Mouse (Mus musculus) c-Kit-negative CD71-positive TER-119-positive erythroid progenitor cells, embryonic 14.5 days (primary cell): ENCODE data around the gene Spata31d1d.
"Not testable (repeated sequence)": the region's sequence is repeated elsewhere in the genome, so short reads cannot be mapped to it uniquely, and the experiment has no call there.

ENCODE experiments used
- DNase-seq: peaks from one replicate; pipeline ENCODE4 v3.0.0-alpha.2; 2013; ENCODE audit warnings: low read depth, low spot score

Spata31d1d gene

DNA sequence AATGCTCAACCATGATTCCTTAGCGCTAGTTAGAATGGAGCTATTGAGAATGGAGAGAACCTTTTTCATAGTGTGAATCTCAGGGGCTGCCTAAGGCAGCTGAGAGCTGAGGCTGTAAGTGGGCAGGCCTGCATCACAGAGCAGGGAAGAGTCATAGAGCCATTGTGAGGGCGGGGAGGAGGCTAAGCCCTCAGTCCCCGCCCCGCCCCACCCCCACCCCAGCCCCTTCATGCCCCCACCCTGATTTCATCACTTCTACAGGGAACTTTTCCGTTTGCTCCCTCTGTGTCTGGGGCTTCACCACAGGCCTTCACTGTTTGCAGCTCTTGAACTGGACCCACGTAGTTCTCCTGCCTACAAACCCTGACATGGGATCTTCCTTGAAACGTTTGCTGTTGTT is at the start of gene Spata31d1d:
Spata31d1d (minus strand) TSS at position 101 of the 400 bp plus-strand sequence.
- no peak for DNase-seq

DNA sequence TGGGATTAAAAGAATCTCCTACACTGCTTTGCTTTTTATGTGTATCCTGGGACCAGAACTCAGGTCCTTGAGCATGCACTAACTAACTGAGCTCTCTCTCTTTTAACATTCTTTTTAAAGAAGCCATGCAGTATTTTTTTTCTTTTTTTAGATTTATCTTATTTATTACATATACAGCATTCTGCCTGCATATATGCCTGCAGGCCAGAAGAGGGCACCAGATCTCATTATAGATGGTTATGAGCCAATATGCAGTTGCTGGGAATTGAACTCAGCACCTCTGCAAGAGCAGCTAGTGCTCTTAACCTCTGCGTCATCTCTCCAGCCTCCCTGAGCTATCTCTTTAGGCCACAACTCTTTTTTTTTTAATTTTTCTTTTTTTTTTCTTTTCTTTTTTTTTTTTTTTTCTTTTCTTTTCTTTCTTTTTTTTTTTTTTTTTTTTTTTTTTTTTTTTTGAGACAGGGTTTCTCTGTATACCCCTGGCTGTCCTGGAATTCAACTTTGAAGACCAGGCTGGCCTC is 48.3 kb upstream of the Spata31d1d start:
- not testable (repeated sequence) for DNase-seq

DNA sequence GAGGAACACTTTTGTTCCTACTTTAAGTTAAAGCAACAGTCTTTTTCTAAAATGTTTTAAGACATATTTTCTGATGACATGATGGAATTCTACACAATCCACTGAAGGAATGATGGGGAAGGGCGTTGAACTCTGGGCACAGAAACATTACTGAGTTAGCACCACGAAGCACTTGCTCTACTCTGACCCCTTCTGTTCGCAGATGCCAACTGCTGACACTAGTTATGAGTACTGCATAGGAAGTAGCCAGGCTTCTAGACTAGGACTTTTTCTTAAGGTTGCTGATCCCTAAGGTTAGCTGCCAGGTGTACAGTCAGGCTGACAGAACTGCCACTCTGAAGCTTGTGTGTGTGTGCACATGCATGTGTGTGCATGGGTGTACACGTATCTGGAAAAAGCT is 47.7 kb upstream of the Spata31d1d start:
- DNase-seq, result no peak

DNA sequence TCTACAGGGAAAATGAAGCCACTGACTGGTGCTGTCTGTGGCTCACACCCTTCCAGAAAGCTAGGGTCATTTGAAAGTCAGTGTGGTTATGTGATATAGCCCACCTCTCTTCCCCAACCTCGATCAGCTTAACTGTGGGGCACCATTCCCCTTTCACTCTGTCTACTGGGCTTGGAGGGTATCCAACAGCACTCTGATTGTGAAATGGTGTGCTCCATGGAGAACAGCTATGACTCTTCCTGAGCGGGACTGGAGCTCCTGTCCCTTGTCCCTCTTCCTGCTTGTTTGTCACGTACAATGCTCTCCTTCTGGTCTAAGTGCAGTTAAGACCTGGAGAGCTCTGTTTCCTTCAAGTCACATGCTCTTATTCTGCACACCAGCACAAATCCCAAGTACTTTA is 43.6 kb upstream of the Spata31d1d start:
- DNase-seq, result no peak

DNA sequence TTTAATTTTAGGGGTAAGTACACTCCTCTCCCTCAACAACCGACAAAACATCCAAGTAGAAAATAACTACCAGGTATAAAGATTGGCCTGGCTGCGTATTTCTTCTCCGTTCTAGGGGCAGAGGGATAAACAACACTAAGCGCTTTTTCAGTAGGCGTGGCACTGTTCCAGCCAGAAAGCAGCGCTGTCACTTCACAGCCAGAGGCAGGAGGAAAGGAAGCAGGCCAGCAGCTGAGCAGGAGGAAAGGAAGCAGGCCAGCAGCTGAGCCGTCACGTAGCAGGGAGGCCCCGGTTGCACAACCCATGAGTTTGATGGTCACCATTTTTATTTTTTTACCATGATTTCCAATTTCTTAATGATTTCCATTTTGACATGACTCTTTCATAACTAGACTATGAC is 39.7 kb upstream of the Spata31d1d start:
- peak; percentile 78 for DNase-seq

DNA sequence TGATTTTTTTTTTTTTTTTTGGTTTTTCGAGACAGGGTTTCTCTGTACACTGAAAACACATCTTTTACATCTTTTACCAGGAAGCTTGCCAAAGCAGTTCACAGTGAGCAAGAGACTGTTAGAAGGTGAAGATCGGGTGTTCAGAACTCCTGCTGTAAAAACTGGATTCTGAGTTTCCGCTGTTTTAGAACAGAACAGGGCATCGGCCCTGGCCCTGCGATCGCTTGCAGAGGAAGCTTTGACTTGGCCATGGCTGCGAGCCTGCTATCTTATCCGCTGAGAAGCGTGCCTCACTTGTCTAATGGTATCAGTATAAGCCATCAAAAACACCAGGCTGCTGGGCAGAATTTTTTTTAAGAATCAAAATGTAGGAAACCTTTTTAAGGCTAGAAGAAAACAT is 39.3 kb upstream of the Spata31d1d start:
- no peak for DNase-seq

DNA sequence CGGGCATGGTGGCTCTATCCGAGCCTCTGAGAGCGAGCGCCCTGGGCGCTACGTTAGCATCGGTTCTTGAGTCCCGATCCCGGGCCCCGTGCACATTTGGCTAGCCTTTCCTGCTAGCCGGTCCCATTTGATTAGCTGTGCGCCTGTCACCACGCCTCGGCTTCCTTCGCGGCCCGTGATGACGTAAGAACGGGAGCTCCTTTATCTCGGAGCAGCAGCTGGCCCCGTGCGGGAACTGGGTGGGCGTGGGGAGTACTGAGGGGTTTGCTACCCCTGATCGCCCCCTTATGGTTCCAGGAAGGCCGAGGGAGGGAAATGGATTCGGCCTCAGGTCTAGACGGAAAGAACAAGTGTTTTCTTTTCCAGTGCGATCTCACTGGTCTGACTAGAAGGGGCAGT is 38.6 kb upstream of the Spata31d1d start:
- DNase-seq, result peak; percentile 93

DNA sequence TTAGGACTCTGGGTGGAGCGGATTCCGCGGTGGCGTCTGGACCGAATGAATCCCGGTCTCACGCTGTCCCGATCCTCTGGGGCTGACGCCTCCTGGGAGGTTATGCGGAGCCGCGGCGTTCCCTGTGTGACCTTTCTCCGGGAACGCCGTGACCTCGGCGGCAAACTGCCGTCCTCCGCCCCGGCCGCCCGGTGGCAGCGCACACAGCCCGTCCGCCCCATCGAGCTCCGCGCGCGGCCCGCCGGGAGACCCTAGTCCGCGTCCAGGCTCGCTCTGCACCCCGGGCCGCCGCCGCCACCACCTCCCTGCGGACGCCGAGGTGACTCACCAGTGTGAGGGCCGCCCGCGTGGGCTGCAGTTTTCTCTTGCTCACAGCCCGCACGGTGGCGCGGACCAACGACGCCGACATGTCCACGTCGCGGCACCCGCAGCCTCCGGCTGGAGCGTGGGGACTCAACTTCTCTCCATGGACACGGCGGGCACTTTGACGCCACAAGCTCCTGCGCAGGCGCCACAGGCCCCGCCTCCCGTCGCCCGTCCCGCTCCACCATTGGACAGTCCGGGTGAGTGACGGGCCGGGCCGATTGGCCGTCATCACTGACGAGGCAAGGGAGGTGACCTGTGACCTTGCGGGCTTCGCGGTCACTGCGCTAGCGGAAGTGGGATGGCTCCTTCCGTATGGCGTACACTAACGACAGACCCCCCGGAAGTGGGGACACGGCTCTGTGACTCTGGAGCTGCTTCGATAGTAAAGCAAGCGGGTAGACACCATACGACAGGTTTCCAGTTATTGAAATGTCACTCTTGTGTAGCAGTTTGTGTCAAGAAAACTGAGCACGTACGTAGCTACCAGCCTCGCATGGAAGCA is 38.0 kb upstream of the Spata31d1d start, which contains the start of gene Isca1:
Isca1 (minus strand) TSS at position 515 of the 868 bp plus-strand sequence.
- peak; percentile 95 for DNase-seq

DNA sequence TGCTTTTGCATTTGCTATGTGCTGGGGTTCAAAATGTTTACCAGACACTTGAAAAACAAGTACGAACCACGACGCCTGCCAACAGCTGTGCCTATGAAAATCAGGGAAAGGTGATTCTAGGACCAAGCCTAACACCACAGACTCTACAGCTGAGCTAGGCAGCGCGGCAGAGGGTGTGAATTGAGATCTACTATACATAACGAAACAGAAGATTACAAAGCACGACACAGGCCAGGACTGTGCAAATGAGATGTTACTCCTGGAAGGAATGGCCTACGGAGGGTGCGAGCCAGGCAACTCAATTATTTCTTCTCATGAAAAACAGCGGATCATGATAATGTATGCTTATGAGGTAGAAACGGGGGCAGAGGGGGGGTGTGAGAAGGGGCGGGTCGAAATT is 37.0 kb upstream of the Spata31d1d start:
- peak; percentile 46 for DNase-seq

DNA sequence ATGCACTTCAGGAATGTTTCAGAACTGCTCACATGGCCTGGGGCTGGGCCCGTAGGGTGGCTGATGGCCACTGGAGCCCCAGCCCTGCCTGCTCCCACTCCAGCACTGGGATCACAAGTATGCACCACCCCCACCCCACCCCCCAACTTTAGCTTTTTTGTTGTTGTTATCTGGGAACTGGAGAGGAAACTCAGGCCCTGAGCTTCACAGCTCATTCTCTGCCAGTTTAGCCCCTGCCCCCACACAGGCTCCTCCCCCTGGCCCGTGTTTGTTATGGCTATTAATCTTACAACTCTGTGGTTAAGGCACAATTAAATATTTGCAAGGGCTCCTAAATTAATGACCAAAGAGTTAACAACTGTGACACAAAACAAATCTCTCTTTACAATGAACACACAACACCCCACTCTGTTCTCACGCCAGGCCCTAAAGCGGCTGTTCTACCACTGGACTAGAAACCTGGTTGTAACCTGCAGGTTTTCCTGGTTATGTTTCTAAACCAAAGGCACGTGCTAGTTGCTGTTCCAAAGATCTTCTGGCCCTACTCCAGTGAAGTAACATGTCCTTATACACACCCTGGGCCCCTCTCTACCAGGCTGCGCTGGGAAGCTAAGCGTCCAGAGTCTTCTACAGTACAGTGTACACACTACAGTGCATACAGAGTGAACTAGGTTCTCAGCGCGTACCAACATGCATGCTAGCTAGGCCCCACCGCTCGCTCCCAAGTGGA is 35.4 kb upstream of the Spata31d1d start:
- no peak for DNase-seq

DNA sequence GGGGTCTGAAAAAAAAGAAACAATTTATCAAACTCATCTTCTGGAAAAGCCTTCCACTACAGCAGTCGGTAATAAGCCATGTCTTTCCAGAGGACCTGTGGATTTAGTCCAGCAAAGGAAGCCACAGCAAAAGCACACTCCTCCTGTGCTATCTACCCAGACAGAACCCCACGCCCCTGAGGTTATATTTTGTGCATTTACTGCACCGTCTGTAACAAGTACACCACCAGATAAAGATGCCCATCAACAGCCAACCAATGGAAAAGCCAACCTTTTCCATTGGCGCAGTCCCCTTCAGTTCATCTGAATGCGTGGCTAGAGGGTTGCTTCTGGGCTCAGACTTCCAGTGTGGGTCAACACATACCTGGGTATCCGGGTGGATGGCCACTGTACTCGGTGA is 31.2 kb upstream of the Spata31d1d start:
- peak; percentile 34 for DNase-seq

DNA sequence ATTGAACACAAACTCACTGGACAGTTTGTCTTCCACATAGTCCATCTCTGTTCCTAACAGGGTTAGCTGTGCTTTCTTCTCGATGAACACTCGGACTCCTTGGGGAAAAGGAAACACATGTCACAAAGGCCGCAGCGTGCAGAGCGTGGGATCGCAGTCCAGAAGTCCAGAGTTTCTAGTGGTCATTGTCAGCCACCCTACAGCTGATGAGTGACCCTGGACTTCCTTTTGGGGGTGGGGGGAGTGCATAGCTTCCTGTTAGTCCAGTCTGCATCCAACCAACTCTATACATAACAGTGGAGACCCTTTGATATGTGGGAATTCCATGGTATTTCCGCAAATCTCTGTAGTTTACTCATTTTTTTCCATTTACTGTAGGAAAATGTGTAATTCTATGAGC is 25.4 kb upstream of the Spata31d1d start:
- DNase-seq, result no peak

DNA sequence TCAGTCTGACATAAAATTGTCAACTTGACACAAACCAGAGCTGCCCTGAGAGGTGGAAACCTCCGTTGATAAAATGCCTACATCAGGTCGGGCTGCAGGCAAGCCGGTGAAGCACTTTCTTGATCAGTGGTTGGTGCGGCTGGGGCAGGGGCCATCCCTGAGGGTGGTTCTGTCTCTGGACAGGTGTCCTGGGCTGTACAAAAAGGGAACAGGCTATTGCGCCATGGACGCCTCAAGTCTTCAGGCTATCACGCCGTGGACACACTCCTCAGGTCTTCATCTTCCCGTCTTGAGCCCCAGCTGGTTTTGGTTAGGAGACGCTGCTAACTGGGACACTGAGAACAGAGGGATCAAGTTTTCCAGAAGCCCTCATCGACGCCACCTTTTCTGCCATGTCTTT is 18.8 kb upstream of the Spata31d1d start:
- DNase-seq, result no peak

DNA sequence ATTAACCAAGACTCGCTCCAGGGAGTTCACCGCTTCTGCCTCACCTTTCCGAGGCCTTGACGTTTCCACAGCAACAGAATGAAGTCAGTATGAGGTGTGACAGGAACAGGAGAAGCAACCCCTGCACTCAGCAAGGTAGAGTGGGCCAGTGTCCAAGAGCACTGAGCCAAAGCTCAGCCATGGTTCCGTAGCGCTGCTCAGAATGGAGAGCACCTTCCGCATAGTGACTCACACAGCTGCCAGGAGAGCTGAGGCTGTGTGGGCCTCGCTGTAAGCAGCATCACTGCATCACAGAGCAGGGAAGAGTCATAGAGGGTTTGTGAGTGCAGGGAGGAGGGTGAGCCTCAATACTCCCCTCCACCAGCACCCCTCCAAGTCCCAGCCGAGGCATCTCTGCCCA is 15.2 kb upstream of the Spata31d1d start, which contains the start of gene 1700014D04Rik:
1700014D04Rik (minus strand) TSS at position 42 of the 400 bp plus-strand sequence.
- no peak for DNase-seq

DNA sequence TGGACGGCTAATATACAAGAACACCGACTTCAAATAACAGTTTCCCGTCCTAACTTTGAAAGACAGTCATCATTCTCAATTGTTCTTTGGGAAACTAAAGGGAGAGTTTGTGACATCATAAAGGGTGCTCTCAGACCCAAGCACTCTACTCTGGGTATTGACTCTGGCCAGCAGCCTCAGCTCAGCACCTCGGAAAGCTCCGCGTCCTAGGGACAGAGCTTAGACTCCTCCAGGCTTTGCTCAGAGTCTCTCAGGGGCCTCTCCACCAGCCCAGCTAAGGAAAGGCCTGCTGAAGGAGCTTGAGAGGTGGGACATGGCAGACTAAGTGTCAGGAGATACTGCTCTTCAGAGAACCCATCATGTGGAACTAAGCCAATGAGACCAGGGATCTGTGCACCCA is 14.6 kb upstream of the Spata31d1d start:
- no peak for DNase-seq

DNA sequence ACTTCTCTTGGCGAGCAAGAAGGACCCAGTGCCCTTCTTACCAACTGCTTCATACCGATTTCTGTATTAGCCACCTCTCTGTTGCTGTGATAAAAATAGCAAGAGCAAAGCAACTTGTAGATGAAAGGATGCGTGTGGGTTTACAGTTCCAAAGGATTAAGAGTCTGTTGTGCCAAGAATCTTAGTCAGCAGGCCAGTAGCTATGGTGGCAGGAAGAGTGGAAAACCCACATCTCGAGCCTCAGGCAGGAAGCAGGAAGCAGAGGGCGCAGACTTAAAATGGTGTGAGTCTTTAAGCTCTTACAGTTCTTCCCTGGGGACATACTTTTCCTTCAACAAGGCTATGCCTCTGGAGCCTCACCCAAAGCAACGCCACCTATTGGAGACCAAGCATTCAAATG is 13.9 kb upstream of the Spata31d1d start:
- no peak for DNase-seq

DNA sequence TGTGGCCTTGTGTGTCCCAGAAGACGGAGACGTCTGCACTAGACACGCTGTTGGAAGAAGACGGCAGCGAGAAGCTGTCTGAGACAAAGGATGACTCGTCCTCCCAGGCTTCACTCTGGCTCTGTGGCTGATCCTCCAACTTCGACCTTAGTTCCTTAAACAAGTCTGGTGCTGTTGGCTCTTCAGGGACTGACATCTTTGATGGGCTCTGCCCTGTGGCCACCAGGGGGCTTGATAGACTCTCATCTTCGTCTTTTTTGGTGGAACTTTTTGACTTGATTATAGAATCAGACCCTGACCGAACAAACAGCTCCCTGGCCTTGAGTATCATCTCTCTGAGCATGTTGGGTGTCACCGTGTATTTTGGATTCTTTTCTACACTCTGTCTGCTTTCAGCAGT is 10.1 kb upstream of the Spata31d1d start:
- no peak for DNase-seq

DNA sequence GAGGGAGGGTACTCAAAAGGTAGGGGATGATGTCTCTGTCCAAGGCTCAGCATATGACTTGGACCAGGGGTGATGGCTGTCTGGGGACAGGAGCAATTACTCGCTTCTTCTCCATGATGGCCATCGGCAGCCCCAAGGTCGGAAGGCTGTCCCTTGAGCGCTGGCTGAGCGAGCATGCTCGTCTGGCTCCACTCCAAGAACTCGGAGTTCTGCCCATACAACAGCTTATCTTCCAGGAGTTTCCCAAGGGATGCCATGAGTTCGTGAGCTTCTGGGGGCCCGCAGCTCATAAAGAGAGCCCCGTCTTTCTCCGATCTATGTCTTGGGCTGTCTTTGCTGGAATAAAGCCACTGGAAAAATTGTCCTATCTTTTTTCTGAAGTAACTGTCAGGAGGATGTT is 9.5 kb upstream of the Spata31d1d start:
- DNase-seq, result no peak

DNA sequence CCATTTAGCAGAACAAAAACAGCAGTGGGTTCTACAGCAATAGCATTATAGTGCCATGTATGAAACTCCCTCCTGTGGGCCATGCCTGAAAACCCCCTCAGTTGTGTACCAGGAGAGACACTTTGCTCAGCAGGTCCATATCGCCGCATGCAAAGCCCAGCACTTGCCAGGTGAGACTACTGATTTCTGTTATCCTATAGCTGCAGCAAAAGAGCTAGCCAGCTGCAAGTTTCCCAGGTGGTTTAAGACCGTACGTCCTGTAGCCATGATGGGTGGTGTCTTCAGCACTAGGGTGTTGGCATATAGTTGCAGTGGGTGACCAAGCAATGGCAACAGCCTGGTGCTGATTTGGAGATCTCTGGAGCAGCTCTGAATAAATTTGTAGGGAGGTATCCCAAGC is 7.8 kb upstream of the Spata31d1d start:
- DNase-seq, result peak; percentile 65

DNA sequence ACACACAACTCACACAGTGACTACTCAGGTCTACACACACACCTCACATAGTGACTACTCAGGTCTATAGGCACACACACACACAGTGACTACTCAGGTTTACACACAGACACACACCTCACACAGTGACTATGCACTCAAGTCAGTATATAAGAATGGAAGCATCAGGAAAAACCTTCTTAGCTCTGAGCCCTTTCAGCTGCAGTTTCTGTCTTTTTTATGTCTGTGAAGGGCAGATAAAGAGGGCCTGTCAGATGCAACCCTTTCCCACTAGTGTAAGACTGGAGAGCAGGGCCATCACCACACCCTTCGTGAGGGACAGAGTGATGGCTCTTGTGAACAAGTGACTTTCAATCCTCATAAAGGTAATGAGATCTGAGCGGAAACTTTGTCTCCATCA is 6.9 kb upstream of the Spata31d1d start:
- peak; percentile 75 for DNase-seq

DNA sequence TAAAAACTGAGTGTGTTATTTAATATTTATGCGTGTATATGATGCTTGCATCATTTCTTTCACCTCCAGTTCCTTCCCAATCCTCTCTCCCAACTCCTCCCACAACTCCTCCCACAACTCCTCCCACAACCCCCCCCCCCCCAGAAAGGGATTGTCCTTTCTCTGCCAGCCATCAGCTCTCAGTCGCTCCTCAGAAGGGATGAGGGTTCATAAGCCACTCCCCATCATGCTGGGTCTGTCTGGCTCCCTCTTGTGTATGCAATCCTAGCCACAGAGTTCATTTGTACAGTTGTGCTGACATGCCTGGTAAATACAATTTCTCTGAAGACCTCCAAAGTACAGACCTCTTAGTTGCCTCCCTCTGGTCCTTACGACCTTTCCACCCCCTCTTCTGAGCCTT is 3.6 kb upstream of the Spata31d1d start:
- DNase-seq, result no peak

DNA sequence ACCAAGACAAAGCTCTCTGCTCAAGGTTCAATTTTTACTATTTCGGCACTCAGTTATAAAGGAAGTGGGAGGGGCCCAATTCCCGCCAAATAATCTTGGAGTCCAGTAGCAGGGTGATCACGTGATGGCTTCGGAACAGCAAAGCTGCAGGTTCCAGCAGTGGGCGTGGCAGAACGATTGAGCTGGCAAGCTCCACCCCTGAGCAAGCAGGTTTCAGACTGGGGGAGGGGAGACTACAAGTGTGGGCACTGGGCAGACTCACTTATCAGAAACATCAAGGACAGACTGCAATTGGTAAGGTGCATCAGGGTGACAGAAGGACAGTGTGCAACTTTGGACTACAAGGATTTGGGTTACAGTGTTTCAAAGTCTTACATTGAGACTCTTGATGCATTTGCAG is 2.8 kb upstream of the Spata31d1d start:
- not testable (repeated sequence) for DNase-seq

DNA sequence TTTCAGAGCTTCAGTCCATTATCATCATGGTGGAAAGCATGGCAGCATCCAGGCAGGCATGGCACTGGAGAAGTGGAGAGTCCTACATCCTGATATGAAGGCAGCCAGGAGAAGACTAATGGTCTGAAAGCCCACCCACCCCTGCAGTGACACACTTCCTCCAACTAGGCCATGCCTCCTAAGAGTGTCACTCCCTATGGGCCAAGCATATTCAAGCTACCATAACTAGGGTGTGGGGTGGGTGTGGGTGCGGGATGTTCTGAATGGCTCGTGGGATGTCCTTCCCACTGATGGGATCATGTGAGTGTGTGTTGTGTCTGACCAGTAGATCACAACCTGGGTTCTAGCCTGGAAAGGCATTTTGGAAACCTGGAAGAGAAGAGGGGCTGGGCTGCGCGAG is 2.4 kb upstream of the Spata31d1d start:
- no peak for DNase-seq
